In the genomic region with DNA sequence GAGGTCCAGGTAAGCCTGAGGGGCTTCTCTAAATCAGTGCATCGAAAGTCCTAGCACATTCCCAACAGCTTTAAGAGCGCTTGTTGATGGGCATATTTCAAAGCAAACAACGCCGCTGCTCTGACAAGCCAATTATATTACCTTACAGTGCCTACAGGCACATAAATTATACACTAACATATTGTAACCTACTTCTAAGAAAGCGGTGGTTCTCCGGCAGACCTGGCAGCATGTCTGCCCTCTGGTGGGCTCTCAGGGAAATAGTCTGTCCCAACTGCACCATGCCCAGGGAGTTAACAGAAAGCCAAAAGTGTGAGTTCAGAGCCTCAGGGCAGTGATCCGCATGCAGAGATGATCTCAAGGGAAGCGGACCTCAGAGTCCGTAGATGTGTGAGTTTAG, we compare ENCODE assay signal across 8 mouse cellular contexts.
DNase-seq lines count a peak whose midpoint lies in the region; ATAC-seq and TF ChIP-seq lines count a peak whose summit lies in the region.

No protein-coding gene starts in this region.

- peak; percentile 88 for TF ChIP-seq CTCF in hindbrain, postnatal 0 days (IDR thresholded peaks at IDR 0.05; ENCODE audit: low read depth)

- no peak overlapping the region for H3K27ac ChIP-seq in embryonic facial prominence, embryonic 12.5 days
- H3K27ac ChIP-seq in hindbrain, postnatal 0 days: no peak overlapping the region
- H3K27ac ChIP-seq in midbrain, embryonic 11.5 days (ENCODE audit: low read depth, low read length): no peak overlapping the region

- no peaks in the 10 kb centered on the region for H3K36me3 ChIP-seq in embryonic facial prominence, embryonic 12.5 days
- H3K36me3 ChIP-seq in hindbrain, postnatal 0 days (ENCODE audit: insufficient read depth, low read length): no peaks in the 10 kb centered on the region
- H3K36me3 ChIP-seq in midbrain, embryonic 11.5 days (ENCODE audit: control insufficient read depth, insufficient read depth, low read length): no peaks in the 10 kb centered on the region

- H3K4me3 ChIP-seq in embryonic facial prominence, embryonic 12.5 days: no peak overlapping the region
- no peak overlapping the region for H3K4me3 ChIP-seq in hindbrain, postnatal 0 days (ENCODE audit: low read length)
- no peak overlapping the region for H3K4me3 ChIP-seq in midbrain, embryonic 11.5 days (ENCODE audit: low read depth, low read length)

- peak; percentile 46 for DNase-seq in heart, postnatal 4 days
- no peak for DNase-seq in heart, postnatal 25 days (ENCODE audit: low spot score)
- DNase-seq in adrenal gland, postnatal 36 days: peak; percentile 41 to 61
- peak; percentile 78 for DNase-seq in hindbrain, postnatal 0 days (ENCODE audit: low spot score)
- peak; percentile 36 to 45 for DNase-seq in left cerebral cortex, adult 8-10 months (ENCODE audit: low spot score in 2 of 2)
- DNase-seq in midbrain, embryonic 11.5 days (ENCODE audit: low spot score, missing footprints): peak; percentile 93
- DNase-seq in telencephalon, adult 2 months (ENCODE audit: low read depth, low spot score): peak; percentile 34

- H3K27me3 ChIP-seq in embryonic facial prominence, embryonic 12.5 days: no peaks in the 10 kb centered on the region
- H3K27me3 ChIP-seq in hindbrain, postnatal 0 days (ENCODE audit: insufficient read depth, low read length): no peaks in the 10 kb centered on the region
- no peaks in the 10 kb centered on the region for H3K27me3 ChIP-seq in midbrain, embryonic 11.5 days (ENCODE audit: control insufficient read depth, insufficient read depth, low read length)

- H3K9ac ChIP-seq in embryonic facial prominence, embryonic 12.5 days: no peak overlapping the region
- H3K9ac ChIP-seq in hindbrain, postnatal 0 days (replicated peaks; ENCODE audit: low read length): no peak overlapping the region
- no peak overlapping the region for H3K9ac ChIP-seq in midbrain, embryonic 11.5 days (ENCODE audit: low read length)

- H3K4me1 ChIP-seq in embryonic facial prominence, embryonic 12.5 days: no peaks in the 10 kb centered on the region
- H3K4me1 ChIP-seq in hindbrain, postnatal 0 days (ENCODE audit: insufficient read depth, low read length): no peaks in the 10 kb centered on the region
- H3K4me1 ChIP-seq in midbrain, embryonic 11.5 days (ENCODE audit: control insufficient read depth, insufficient read depth, low read length): no peaks in the 10 kb centered on the region

- 0 out of 2 replicates have a peak overlapping the region, but pooled peaks have one; percentile 15 for H3K4me2 ChIP-seq in embryonic facial prominence, embryonic 12.5 days (replicated peaks)
- peak overlapping the region; percentile 28; the same call in 1 of the 2 replicates for H3K4me2 ChIP-seq in hindbrain, postnatal 0 days (ENCODE audit: low read depth, low read length)
- H3K4me2 ChIP-seq in midbrain, embryonic 11.5 days: no peak overlapping the region

- WGBS in embryonic facial prominence, embryonic 12.5 days: 34% methylated on average over 9 of the region's 9 CpGs
- 40% methylated on average over 9 of the region's 9 CpGs for WGBS in hindbrain, postnatal 0 days
- 49% methylated on average over 9 of the region's 9 CpGs for WGBS in midbrain, embryonic 11.5 days

- no peak for ATAC-seq in embryonic facial prominence, embryonic 12.5 days (ENCODE audit: insufficient number of reproducible peaks, insufficient read depth, low FRiP score, low TSS enrichment)
- ATAC-seq in hindbrain, postnatal 0 days: peak; percentile 76
- peak; percentile 62 for ATAC-seq in midbrain, embryonic 11.5 days (ENCODE audit: low FRiP score)

- intact Hi-C loops in heart, postnatal 25 days (cut with DNase I): loop anchor here (5.0 kb wide), 1 partner anchor 1948 kb away; no protein-coding TSS in a partner anchor

- no peaks in the 10 kb centered on the region for H3K9me3 ChIP-seq in embryonic facial prominence, embryonic 12.5 days
- no peaks in the 10 kb centered on the region for H3K9me3 ChIP-seq in hindbrain, postnatal 0 days (ENCODE audit: low read length)
- no peaks in the 10 kb centered on the region for H3K9me3 ChIP-seq in midbrain, embryonic 11.5 days (ENCODE audit: control insufficient read depth, low read length)
